Mouse (Mus musculus): ENCODE measurements around the gene Pltp. TPM values are rescaled to one million over a fixed set of nuclear protein-coding genes. Genes with fewer than 3 reads are reported as not detected.

The Pltp gene
- total and polyA plus RNA-seq, 3 experiments = 0.85 to 5.5 (median 0.94) TPM

DNA sequence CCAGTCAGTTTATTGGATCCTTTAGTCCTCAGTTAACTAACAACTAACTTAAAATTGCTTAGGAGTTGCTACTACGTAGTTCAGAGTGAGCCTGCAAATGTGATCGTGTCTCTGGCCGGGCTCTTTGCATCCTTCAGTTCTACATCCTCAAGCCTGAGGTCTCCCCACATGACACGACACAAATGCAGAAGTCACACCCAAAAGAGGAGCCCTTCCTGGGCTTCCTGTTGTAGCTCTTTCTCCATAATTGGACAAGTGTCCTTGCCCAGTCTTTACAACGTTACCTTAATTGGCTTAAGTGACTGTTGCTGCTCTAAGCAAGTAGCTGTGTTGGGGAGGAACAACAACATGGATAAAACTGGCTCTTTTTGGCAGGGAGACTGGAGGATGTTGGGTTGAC is 42.2 kb downstream of the Pltp start:
- no peak overlapping the region for H3K9ac ChIP-seq (ENCODE audit: insufficient read depth, low read depth)
- H3K4me1 ChIP-seq (ENCODE audit: control insufficient read depth in 1 of 2, insufficient read depth in 2 of 2) = no peaks in the 10 kb centered on the region
- no peak for TF ChIP-seq TCF12 (IDR thresholded peaks at IDR 0.05; ENCODE audit: low read depth, low read length)
- no peak for TF ChIP-seq RAD21 (IDR thresholded peaks at IDR 0.05; ENCODE audit: low read depth, low read length)
- TF ChIP-seq ETS1 (conservative IDR thresholded peaks at IDR 0.05; ENCODE audit: low read depth, low read length) = no peak
- TF ChIP-seq POLR2AphosphoS2 (IDR thresholded peaks at IDR 0.05; ENCODE audit: low read depth, low read length) = no peak
- TF ChIP-seq MEF2A (IDR thresholded peaks at IDR 0.05; ENCODE audit: borderline replicate concordance, low read depth, low read length) = no peak
- TF ChIP-seq BHLHE40 (IDR thresholded peaks at IDR 0.05; ENCODE audit: low read depth, low read length) = no peak
- no peak for TF ChIP-seq ZNF384 (IDR thresholded peaks at IDR 0.05; ENCODE audit: low read depth, low read length)
- no peak for TF ChIP-seq MXI1 (IDR thresholded peaks at IDR 0.05; ENCODE audit: low read depth, low read length)
- TF ChIP-seq USF2 (conservative IDR thresholded peaks at IDR 0.05; ENCODE audit: low read depth, low read length) = no peak
- no peak for TF ChIP-seq MYC (IDR thresholded peaks at IDR 0.05; ENCODE audit: low read depth, low read length)
- TF ChIP-seq SIN3A (IDR thresholded peaks at IDR 0.05; ENCODE audit: low read length) = no peak
- H3K79me2 ChIP-seq (replicated peaks; ENCODE audit: control insufficient read depth, extremely low read depth, insufficient read depth, poor library complexity, severe bottlenecking) = no peaks in the 10 kb centered on the region
- no peaks in the 10 kb centered on the region for H3K27me3 ChIP-seq (replicated peaks)
- no peaks in the 10 kb centered on the region for H3K9me3 ChIP-seq (replicated peaks; ENCODE audit: low read length)
- H3K4me3 ChIP-seq (replicated peaks in 1 of 3; ENCODE audit: low read depth in 2 of 3, low read length in 2 of 3, poor library complexity in 1 of 3) = no peak overlapping the region
- dilution Hi-C loops (cut with MboI; ENCODE audit: extremely low pct_ligation_motif_present, extremely low pct_unique_long_range_greater_than_20kb, low sequenced_read_pairs) (no loop called here), in situ Hi-C loops (cut with MboI; ENCODE audit: low pct_ligation_motif_present, low pct_unique_long_range_greater_than_20kb, low sequenced_read_pairs) (no loop called here)
- no peak overlapping the region for H3K27ac ChIP-seq (ENCODE audit: insufficient read depth, low read depth)
- no peak overlapping the region for H3K4me2 ChIP-seq (ENCODE audit: insufficient read depth, low read depth, poor library complexity, severe bottlenecking)
- DNase-seq (ENCODE audit: extremely low read depth) = no peak
- H3K36me3 ChIP-seq (replicated peaks in 1 of 2; ENCODE audit: control insufficient read depth in 1 of 2, insufficient read depth in 1 of 2, low read length in 1 of 2) = peaks cover 3 to 45% of the 10 kb centered on the region in 2 experiments

DNA sequence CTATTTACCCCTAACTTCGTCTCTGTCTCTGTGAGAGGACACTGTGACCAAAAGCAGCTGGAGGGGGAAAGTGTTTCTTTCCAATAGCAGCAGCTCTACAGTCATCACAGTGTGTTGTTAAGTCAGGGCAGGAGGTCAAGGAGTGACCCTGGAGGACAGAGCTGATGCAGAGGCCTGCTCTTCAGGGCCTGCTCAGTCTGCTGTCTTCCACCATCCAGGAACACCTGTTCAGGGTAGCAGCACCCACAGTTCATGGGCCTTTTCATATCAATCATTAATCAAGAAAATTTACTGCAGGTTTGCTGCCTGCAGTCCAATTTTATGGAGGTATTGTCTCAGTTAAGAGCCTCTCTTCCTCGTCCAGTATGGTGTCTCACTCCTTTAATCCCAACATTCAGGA is 44.0 kb downstream of the Pltp start:
- Histone ChIP-seq H3K27me3 (replicated peaks) (no peaks in the 10 kb centered on the region), H3K4me1 (ENCODE audit: control insufficient read depth in 1 of 2, insufficient read depth in 2 of 2) (no peaks in the 10 kb centered on the region), H3K27ac (ENCODE audit: insufficient read depth, low read depth) (no peak overlapping the region), H3K36me3 (replicated peaks in 1 of 2; ENCODE audit: control insufficient read depth in 1 of 2, insufficient read depth in 1 of 2, low read length in 1 of 2) (peaks cover 7 to 52% of the 10 kb centered on the region in 2 experiments), H3K79me2 (replicated peaks; ENCODE audit: control insufficient read depth, extremely low read depth, insufficient read depth, poor library complexity, severe bottlenecking) (no peaks in the 10 kb centered on the region), H3K9ac (ENCODE audit: insufficient read depth, low read depth) (no peak overlapping the region), H3K4me3 (replicated peaks in 1 of 3; ENCODE audit: low read depth in 2 of 3, low read length in 2 of 3, poor library complexity in 1 of 3) (no peak overlapping the region), H3K9me3 (replicated peaks; ENCODE audit: low read length) (no peaks in the 10 kb centered on the region), H3K4me2 (ENCODE audit: insufficient read depth, low read depth, poor library complexity, severe bottlenecking) (no peak overlapping the region)
- no peak for DNase-seq (ENCODE audit: extremely low read depth)
- in situ Hi-C loops (cut with MboI; ENCODE audit: low pct_ligation_motif_present, low pct_unique_long_range_greater_than_20kb, low sequenced_read_pairs) = no loop called here
- dilution Hi-C loops (cut with MboI; ENCODE audit: extremely low pct_ligation_motif_present, extremely low pct_unique_long_range_greater_than_20kb, low sequenced_read_pairs) = no loop called here
- TF ChIP-seq ZMIZ1 (IDR thresholded peaks at IDR 0.05; ENCODE audit: low read depth, low read length) (no peak), CTCF (conservative IDR thresholded peaks at IDR 0.05 in 1 of 2, IDR thresholded peaks at IDR 0.05 in 1 of 2; ENCODE audit: low read depth in 2 of 2, low read length in 2 of 2) (no peak), UBTF (IDR thresholded peaks at IDR 0.05; ENCODE audit: low read depth, low read length) (no peak), MAFK (IDR thresholded peaks at IDR 0.05; ENCODE audit: insufficient replicate concordance, low read length) (no peak), HCFC1 (IDR thresholded peaks at IDR 0.05; ENCODE audit: low read depth, low read length) (no peak), ZC3H11A (IDR thresholded peaks at IDR 0.05; ENCODE audit: low read depth, low read length) (no peak), RAD21 (IDR thresholded peaks at IDR 0.05; ENCODE audit: low read depth, low read length) (no peak), E2F4 (IDR thresholded peaks at IDR 0.05; ENCODE audit: insufficient replicate concordance, low read depth, low read length) (no peak), NELFE (IDR thresholded peaks at IDR 0.05; ENCODE audit: low read depth, low read length) (no peak), CHD1 (IDR thresholded peaks at IDR 0.05; ENCODE audit: low read depth, low read length) (no peak)
